Mouse (Mus musculus) ovary, postnatal 10 days (tissue): ENCODE data around the gene Pih1d2.

Experiments used
- DNase-seq: peaks from one replicate; pipeline ENCODE4 v3.0.0; 2022; ENCODE audit warnings: low spot score

Gene Pih1d2

DNA sequence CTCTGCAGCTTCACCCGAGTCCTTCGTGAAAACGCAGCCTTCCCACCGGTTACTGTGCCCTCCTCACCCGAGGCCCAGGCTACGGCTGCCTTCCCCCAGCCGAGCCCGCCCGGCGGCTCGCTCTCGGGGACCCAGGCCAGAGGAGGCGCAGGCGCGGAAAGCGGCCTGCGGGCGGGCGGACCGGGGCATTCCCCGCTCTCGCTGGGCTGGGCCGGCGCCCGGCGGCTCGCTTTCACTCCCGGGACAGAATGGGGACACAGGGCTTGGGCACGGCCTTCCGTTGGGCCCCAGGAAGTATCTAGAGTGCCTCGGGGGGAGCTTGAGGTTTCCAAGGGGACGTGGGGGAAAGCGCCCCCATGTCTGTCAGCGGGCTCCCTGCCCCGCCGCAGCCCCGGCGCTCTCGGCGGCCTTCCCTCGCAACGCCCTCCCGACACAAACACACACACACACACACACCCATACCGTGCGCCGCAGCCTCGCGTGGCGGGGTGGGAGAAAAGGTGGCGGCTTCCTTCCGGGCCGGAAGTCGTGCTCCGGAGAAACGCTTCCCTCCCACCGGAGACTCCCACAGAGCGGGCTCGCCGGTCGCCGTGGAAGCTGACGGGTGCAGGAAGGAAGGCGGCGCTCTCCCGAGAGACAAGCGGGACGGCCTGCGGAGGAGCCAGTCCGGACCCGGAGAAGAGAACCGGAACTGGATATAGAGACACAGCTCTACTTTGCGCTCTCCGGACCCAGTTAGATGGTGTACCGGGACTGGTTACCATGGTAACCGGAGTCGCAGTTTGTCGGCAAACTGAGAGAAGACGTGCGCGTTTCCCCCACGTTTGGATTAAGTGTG is at the start of gene Pih1d2, which contains the start of gene Nkapd1:
TSS of gene Pih1d2 (plus strand) at position 556 of the 838 bp plus-strand sequence.
TSS of gene Nkapd1 (minus strand) at position 699 of the 838 bp plus-strand sequence.
- peak; percentile 90 for DNase-seq

DNA sequence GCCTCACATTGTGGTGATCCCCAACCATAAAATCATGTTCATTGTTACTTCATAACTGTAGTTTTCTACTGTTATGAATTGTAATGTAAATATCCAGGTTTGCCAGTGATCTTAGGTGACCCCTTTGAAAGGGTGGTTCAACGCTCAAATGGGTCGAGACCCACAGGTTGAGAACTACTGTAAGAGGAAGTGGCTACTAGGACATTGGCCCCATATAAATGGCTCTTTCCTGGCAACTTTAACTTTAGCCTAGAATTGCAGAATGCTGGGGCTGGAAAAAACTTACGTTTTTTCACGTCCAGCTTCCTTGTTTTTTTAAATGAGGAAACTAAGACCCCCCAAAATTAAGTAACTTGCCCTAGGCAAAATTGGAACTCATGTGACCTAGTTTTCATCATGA is 49.7 kb upstream of the Pih1d2 start:
- DNase-seq: no peak

DNA sequence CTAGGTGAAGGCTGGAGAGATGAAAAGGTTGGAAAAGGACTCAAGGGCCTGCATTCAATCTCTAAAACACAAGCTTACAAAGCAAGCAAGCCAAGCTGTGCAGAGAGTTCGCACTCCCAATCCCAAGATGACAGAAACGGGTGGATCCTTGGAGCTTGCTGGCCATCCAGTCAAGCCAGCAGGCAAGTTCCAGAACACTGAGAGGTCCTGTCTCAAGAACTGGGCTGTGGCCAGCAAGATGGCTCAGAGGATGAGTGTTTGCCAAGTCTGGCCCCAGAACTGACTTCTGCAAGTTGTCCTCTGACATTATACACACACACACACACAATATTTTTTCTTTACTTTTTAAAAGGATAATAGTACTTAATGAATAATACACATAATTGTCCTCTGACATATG is 49.2 kb upstream of the Pih1d2 start:
- no peak for DNase-seq

DNA sequence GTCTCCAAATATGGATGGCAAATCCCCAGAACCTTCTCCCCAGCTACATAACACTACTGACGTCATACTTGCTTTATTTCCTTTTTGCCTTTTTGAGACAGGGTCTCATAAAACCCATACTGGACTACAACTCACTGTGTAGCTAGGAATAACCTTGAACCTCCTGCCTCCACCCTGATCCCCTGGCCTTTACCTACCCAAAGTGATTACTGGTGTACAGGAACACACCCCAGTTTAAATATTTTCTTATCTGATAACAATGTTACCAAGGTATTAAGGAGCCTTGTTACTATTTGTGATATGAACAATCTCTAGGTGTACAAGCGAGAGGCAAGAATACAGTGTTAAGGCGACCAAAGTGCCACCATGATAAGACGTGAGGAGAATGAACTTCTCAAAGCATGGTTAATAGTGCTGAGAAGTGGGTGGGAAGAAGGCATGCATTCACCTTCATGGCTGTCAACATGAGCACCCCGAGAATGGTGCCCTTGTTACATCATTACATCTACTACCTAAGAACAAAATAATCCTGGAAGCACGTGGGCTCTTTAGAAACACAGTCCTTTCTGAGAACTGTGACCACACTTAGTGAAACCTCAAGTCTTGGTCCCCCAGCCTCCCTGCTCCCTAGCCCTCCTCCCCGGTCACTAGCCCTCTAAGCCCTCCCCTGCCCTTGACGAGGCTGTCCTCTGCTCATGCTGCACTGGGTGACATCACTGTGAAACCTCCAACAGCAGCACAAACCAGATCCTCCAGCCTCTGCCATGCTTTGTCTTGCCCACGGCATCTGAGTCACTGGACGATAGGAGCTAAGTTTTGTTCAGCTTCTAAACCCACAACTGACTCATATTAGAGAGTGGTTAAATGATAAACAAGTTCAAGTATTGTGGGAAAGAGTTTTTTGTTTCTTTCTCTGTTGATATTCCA is 47.3 kb upstream of the Pih1d2 start:
- DNase-seq: no peak

DNA sequence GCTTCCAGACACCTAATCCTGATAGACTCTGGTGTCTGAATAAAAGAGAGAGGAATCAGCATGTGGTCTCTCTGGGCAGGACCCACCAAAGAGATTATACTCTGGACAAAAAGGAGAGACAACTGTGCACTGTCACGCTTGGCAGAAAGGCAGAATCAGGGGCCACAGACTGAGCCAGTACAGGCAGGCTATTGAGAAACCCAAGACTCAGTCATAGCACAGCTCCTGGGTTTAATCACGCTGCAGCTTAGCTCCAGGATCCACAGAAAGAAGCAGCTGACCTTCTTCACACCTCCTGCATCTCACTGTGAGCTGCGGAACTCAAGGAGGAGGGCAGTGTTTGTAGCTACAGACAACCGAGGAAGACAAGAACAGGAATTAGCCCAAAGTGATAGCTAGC is 36.8 kb upstream of the Pih1d2 start:
- no peak for DNase-seq

DNA sequence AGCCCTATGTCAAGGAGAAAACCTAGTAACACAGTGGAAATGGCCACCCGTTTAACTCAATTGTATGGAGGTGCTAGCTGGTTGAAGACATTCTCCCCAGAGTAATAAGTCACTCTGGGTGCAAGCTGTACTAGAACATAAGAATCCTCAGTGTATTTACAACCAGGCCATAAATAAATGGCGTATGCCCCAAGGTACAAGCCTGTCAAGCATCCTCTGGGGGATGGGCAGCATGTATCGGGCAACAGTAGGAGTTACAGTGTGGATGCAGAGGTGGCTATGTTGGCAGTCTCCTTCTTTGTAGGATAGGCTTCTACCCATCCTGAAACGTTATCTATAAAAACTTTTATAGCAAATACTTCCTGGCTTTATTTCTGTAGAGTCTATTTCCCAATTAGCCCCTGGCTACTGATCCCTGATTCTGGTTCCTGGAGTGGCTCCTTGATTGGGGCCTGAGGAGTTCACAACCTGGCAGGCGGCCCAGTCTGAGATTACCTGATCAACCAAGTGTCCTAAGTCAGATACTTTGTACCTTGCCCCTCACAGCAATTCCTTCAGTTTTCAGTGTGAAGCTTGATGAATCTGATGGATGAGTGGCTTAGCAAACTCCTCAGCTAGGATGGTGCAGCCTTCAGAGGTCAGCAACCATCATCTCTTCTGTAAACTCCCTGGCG is 31.8 kb upstream of the Pih1d2 start:
- DNase-seq: no peak

DNA sequence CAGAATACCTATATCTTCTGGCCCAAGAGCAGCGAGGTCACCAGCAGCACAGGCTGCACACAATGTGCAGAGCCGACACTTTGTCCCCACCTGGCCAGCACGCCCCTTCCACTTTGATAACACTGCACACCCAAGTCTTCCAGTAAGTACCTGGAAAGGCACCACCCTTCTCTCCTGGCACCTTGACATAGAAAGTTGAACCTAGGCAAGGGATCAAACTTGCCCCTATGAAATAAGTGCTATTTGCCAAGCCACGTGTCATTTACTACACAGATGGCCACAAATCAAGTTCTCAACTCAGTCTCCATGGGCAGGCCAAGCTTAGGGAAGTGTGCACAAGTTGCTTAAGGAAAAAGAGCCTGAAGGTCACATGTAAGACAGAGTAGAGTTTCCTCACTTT is 30.2 kb upstream of the Pih1d2 start:
- DNase-seq: no peak

DNA sequence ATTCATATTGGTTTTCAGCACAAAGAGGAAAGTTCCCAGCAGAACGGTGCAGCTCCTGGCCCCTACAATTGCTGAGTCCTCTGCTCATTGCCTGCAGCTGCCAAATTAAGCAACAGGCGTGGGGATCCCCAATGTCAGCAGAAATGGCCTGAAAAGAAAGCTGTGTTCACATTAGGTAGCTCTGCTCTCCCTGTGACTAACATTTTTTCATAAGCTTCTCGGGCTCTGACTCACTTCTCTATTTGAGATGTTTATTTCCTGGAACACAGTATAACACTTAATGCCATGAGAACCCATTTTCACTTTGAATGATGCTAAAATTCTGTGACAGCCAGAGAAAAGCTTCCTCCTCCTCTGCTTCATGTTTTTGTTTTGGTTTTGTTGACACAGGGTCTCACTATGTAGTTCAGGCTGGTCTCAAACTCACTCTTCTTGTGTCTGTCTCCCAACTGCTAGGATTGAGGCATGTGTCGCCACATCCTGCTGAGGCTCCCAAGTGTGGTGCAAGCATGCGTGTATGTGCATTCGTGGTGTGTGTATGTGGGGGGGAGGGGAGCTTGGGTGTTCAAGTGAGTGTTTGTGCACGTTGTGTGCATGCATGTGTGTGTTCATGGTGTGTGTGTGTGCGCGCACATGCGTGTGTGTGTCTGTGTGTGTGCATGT is 26.1 kb upstream of the Pih1d2 start:
- no peak for DNase-seq

DNA sequence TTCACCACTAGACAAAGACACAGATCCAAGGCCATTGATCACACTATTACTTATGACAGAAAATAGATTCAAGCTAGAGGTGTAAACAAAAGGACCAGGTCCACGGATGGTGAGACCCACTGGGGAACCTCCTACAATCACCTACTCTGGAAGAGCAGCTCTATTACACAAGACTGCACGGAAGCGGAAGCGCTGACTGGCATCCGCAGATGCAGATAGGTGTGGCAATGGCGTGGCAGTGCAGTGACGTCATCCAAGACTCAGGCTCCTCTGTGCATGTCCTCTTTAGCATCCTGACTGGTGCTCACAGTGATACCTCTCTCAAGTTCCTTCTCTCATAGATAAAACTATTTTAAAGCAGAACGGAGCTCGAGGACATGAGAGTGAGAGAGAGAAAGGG is 24.2 kb upstream of the Pih1d2 start:
- DNase-seq: no peak

DNA sequence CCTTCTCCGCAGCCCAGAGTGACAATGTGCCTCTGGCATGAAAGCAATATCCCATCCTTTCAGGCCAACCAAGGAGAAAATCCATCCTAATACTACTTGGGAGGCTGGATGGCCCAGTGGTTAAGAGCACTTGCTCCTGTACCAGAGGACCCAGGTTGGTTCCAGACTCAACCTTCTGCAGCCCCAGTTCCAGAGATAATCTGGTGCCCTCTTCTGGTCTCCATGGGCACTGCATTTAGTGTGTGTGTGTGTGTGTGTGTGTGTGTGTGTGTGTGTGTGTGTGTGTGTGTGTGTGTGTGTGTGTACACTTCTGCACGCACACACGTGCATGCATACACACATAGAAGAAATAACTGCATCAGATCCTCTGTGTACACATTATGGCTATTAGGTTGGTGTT is 23.6 kb upstream of the Pih1d2 start:
- no peak for DNase-seq

DNA sequence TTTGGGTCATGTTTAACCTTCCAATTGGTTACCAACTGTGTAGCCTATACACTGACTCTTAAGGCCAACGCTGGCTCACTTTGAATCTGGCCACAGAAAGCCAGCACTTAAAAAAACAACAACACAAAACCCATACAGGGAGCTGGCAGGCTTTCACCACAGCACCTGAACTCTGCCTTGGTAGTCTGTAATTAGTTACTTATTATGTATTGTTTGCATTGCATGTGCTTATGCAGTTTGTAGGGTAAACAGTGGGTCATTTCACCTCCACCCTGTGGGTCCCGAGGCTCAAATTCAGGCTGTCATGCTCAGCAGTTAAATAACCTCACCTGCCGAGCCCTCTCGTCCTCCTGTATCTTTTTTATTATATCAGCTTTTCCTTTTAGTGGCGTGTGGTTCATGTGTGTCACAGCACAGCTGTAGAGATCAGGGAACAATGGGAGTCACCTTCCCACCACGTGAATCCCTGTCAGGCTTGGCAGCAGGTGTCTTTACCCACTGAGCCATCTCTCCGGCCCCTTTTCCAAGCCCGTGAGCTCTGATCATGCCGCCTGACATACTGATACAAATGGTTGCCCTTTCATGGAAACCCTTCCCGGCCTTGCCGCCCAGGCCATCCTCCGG is 22.2 kb upstream of the Pih1d2 start:
- no peak for DNase-seq

DNA sequence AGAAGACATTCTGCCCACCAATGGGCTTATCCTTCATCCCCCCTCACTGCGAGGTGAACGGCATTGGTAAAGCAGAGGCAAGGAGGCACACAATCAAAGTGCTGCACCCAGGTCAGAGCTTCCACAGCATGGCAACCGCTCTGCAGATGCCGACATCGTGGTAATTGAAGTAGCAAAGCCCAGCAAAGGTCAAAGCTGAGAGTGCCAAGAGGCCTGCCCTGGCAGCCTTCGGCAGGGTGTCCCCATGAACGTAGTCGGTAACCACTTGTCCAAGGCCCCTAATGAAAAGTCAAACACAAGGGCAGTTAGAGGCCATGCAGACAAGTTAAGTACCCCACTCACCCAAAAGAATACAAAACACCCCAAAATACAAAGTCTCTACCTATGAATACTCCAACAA is 20.1 kb upstream of the Pih1d2 start:
- DNase-seq: no peak

DNA sequence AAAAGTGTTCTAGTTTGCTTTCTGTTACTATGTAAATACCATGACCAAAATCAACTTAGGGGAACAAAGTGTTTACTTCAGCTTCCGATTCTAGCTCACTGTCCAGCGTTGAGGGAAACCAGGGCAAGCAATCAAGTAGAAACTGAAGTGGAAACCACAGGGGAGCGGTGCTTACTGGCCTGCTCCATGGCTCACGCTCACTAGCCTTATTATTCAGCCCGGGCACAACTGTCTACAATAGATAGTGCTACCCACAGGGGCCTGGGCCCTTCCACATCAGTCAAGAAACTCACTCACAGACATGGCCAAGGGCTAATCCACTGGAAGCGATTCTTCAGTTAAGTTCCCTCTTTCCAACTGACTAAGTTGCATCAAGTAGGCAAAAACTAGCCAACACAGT is 15.6 kb upstream of the Pih1d2 start:
- no peak for DNase-seq

DNA sequence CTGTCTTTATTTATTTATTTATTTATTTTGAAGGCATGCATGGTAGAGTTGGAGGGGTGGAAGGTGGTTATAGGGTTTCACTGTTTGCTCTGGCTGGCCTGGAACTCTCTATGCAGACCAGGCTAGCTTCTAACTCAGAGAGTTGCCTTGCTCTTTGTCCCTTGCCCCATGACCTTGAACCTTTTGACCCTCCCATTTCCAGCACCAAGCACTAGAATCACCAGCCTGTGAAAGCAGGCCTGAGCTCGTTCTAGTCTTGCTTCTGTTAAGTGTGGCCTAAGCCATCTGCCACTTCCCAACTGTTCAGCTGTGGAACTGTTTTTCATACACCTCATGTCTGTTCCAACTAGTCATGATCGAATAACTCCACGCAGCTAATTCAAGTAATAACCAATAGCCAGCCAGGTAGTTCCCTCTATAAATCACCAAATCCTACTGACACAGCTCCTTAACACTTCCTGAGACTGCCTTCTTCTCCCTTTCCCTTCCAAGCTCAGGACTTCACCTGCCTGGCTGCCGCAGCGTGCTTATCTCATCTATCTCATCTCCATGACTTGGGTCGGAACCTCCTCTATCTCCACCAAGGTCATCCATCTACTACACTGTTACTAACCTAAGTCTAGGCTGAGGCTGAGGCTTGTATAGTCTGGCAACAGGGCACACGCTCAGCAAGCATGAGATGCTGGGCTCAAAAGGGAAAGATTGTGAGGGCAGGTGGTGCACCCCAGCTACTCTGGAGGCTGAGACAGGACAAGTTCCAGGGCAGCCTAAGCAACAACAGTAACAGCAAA is 14.9 kb upstream of the Pih1d2 start:
- DNase-seq: no peak

DNA sequence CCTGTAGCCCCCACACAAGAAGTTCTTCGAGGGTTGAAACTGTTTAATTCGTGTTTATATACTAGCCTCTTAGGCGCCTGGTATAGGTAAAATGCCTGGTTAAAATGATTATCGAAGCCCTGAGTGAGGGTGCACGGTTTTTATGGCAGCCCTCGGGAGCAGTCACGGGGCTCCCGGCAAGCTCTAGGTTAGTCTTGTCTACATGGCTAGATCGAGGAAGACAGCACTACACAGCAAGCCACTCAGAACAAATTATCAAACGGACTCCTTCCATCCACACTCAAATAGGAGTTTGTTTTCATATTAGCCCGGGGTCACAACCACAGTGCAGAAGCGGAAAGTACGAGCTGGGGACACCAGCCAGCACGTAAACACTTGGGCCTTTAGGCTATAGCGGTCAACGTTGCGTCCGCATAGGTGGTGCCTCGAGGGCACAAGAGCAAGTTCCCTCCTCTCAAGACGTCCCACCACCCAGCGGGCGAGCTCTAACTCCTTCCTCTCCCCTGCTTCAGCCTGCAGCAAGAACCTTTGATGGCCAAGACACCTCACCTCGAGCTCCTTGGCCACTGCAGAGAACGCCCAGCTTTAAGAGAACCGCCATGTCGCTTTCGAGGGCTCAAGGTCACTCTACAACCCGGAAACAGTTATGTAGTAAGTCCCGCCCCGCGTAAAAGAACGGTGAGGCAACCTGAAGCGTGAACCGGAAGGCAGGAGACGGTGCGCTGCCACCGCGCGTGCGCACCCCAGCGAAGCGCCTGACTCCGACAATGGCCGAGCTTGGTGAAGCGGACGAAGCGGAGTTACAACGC is 13.7 kb upstream of the Pih1d2 start, which contains the start of the genes Sdhd and Timm8b:
TSS of gene Sdhd (minus strand) at position 624 of the 809 bp plus-strand sequence.
TSS of gene Timm8b (plus strand) at position 722 of the 809 bp plus-strand sequence.
- DNase-seq: peak; percentile 79

DNA sequence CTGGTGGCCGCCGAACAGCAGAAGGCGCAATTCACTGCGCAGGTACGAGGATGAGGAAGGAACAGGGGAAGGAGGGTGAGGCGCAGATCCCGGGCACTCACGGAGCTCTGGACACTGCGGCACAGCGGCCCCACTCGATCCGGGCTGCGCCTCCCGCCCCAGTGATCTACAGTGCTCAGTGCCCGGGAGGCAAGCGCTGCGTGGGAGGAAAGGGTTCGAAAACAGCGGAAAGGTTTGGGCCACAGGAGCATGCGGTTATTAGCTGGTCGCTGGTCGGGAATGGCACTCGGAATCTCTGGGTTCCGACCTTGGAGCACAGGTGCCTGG is 13.2 kb upstream of the Pih1d2 start:
- no peak for DNase-seq

DNA sequence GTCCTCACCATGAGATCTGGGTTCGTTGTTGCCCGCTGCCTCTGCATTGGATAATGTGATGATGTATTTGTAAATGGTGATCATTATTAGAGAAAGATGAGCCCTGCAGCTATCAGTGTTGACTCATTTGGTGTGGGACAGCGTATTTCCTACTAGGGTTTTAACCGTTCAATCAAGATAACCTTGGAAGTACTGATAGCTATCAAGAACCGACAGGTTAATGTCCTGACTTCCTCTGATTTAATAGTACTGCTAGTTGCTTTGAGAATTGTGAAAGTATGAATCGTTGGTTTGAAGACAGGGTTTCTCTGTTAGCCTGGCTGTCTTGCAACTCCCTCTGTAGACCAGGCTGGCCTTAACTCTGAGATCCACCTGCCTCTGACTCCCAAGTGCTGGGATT is 12.8 kb upstream of the Pih1d2 start:
- DNase-seq: no peak

DNA sequence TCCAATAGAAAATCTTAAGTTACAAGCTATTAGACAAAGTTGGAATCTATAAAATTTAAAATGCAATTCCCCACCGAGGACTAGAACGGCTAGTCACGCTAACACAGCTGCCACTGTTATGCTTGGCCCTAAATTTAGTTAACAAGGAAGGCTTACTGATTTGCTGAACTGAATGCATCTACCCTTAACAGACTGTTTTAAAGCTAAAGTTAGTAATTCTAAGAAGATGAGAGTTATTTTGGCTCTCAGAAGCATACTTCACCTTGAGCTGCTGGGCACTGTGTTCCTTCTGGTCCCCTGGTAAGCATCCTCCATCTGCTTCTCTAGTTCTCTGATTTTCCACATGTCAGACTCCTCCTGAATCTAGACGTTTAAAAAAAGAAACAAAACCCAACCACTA is 5.0 kb upstream of the Pih1d2 start:
- DNase-seq: no peak

DNA sequence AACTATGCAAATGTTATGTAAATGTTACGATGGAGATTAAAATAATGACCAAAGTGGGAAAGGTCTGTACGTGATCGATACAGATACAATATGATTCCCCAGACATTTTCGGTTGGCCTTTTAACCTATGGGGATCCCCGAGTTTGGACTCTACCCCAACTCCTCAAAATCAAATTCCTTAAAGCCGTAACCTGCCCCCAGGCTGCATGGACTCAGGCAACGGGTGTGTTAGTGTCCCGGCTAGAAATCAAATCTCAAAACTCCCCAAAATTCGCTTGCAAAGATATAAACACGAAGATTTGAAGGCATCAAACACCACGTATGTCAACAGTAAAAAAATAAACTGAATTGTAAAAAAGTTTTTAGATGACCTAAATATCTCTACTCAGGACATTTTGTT is 960 bp upstream of the Pih1d2 start:
- DNase-seq: no peak
